Mouse (Mus musculus): ENCODE data around the gene Sppl3.
A peak's percentile ranks its signal among the peaks of the same experiment; 100 is the strongest.

Gene Sppl3

GRCm38 (mm10) chr5:115010577-115011216, at the start of gene Sppl3:
Sppl3 (plus strand) TSS chr5:115011137.
- DNase-seq (ENCODE audit: low read depth, low spot score) = peak; percentile 92

GRCm38 (mm10) chr5:114961590-114962360, 49.2 kb upstream of the Sppl3 start:
- DNase-seq (ENCODE audit: low read depth, low spot score) = no peak

GRCm38 (mm10) chr5:114964315-114964966, 46.5 kb upstream of the Sppl3 start:
- DNase-seq (ENCODE audit: low read depth, low spot score) = no peak

GRCm38 (mm10) chr5:114964967-114965898, 45.7 kb upstream of the Sppl3 start:
- DNase-seq (ENCODE audit: low read depth, low spot score) = no peak

- no peak for DNase-seq (ENCODE audit: low read depth, low spot score)
Measured at GRCm38 (mm10) chr5:114967523-114968268, 43.2 kb upstream of the Sppl3 start.

GRCm38 (mm10) chr5:114968651-114969050, 42.3 kb upstream of the Sppl3 start:
- DNase-seq (ENCODE audit: low read depth, low spot score) = no peak

- DNase-seq (ENCODE audit: low read depth, low spot score) = no peak
Measured at GRCm38 (mm10) chr5:114969064-114969463, 41.9 kb upstream of the Sppl3 start.

- DNase-seq (ENCODE audit: low read depth, low spot score) = no peak
Measured at GRCm38 (mm10) chr5:114969609-114970215, 41.2 kb upstream of the Sppl3 start.

- DNase-seq (ENCODE audit: low read depth, low spot score) = no peak
Measured at GRCm38 (mm10) chr5:114970824-114971227, 40.1 kb upstream of the Sppl3 start, which contains the start of gene Hnf1a. Hnf1a (minus strand) TSS chr5:114971094.

GRCm38 (mm10) chr5:114972201-114972600, 38.7 kb upstream of the Sppl3 start:
- DNase-seq (ENCODE audit: low read depth, low spot score) = no peak

GRCm38 (mm10) chr5:114973131-114973530, 37.8 kb upstream of the Sppl3 start:
- no peak for DNase-seq (ENCODE audit: low read depth, low spot score)

- DNase-seq (ENCODE audit: low read depth, low spot score) = no peak
Measured at GRCm38 (mm10) chr5:114976935-114977334, 34.0 kb upstream of the Sppl3 start.

GRCm38 (mm10) chr5:114978473-114978872, 32.5 kb upstream of the Sppl3 start:
- no peak for DNase-seq (ENCODE audit: low read depth, low spot score)

GRCm38 (mm10) chr5:114978888-114979249, 32.1 kb upstream of the Sppl3 start:
- DNase-seq (ENCODE audit: low read depth, low spot score) = no peak

GRCm38 (mm10) chr5:114979250-114980121, 31.5 kb upstream of the Sppl3 start:
- peak; percentile 61 for DNase-seq (ENCODE audit: low read depth, low spot score)

GRCm38 (mm10) chr5:114980122-114980748, 30.7 kb upstream of the Sppl3 start:
- DNase-seq (ENCODE audit: low read depth, low spot score) = no peak

GRCm38 (mm10) chr5:114982001-114982400, 28.9 kb upstream of the Sppl3 start:
- no peak for DNase-seq (ENCODE audit: low read depth, low spot score)

- DNase-seq (ENCODE audit: low read depth, low spot score) = no peak
Measured at GRCm38 (mm10) chr5:114985074-114985473, 25.9 kb upstream of the Sppl3 start.

- DNase-seq (ENCODE audit: low read depth, low spot score) = no peak
Measured at GRCm38 (mm10) chr5:114996447-114996846, 14.5 kb upstream of the Sppl3 start.

Measured in retina, postnatal 7 days (tissue).